Mouse (Mus musculus) forebrain, embryonic 14.5 days (tissue): ENCODE data around the gene Lrrc4b. TPM values are rescaled to one million over a fixed set of nuclear protein-coding genes. Genes with fewer than 3 reads are reported as not detected.

Experiments used
- ATAC-seq: fragments of 200-750 bp; cut with Nextera tagmentation; 2 replicates; pipeline ENCODE4 v1.8.0; 2017; ENCODE audit warnings: mild to moderate bottlenecking, moderate library complexity
- DNase-seq: peaks from one replicate; pipeline ENCODE4 v3.0.0-alpha.2; 2015; ENCODE audit warnings: low spot score
- H3K27ac ChIP-seq: fragments of 300-500 bp; sonication (generic); 2 replicates; pipeline ENCODE4 v1.5.1; 2014; ENCODE audit warnings: low read depth, mild to moderate bottlenecking, control low read depth, low read length, moderate library complexity
- H3K27me3 ChIP-seq: fragments of 300-500 bp; sonication (generic); replicated peaks from 2 replicates; pipeline ENCODE4 v1.6.1; 2014; ENCODE audit warnings: low read length, control low read depth, mixed read lengths; ENCODE audit not compliant: control insufficient read depth, insufficient read depth
- H3K36me3 ChIP-seq: fragments of 300-500 bp; sonication (generic); 2 replicates; pipeline ENCODE4 v1.6.1; 2014; ENCODE audit warnings: low read length, control low read depth; ENCODE audit not compliant: control insufficient read depth, insufficient read depth
- H3K4me1 ChIP-seq: fragments of 300-500 bp; sonication (generic); 2 replicates; pipeline ENCODE4 v1.6.1; 2014; ENCODE audit warnings: antibody characterized with exemption, low read length, control low read depth; ENCODE audit not compliant: control insufficient read depth, insufficient read depth
- H3K4me2 ChIP-seq: fragments of 300-500 bp; sonication (generic); 2 replicates; pipeline ENCODE4 v1.6.1; 2014; ENCODE audit warnings: mild to moderate bottlenecking, control low read depth, low read length
- H3K4me3 ChIP-seq: fragments of 300-500 bp; sonication (generic); 2 replicates; pipeline ENCODE4 v1.5.1; 2014; ENCODE audit warnings: low read depth, low read length, control low read depth
- H3K9ac ChIP-seq: fragments of 300-500 bp; sonication (generic); 2 replicates; pipeline ENCODE4 v1.6.1; 2014; ENCODE audit warnings: mild to moderate bottlenecking, low read length, control low read depth, moderate library complexity
- H3K9me3 ChIP-seq: fragments of 300-500 bp; sonication (generic); replicated peaks from 2 replicates; pipeline ENCODE4 v1.6.1; 2016; ENCODE audit warnings: low read length, control low read depth, mixed read lengths; ENCODE audit not compliant: control insufficient read depth
- WGBS: fragments of 180-500 bp; shearing (Covaris S2); extraction: QIAGEN DNeasy Blood & Tissue Kit; methylation state at CpG from one replicate; pipeline ENCODE4 v1.1.7; 2014; 5-methylcytosine and 5-hydroxymethylcytosine counted together
- polyA plus RNA-seq: library from polyadenylated mRNA; unstranded; fragments of >200 nt; fragmentation: Nextera tagmentation; extraction: Ambion mirVana; gene quantifications from 2 replicates; pipeline ENCODE4 v1.2.1, GENCODE M21; 2014

Gene Lrrc4b
- polyA plus RNA-seq, 1 experiment from 2014 or later = 22.1 TPM

- Histone ChIP-seq H3K27me3 (no peaks in the 10 kb centered on the region; the same call in 1 of the 2 replicates), H3K27ac (no peak overlapping the region), H3K4me2 (no peak overlapping the region), H3K9me3 (no peaks in the 10 kb centered on the region), H3K4me1 (no peaks in the 10 kb centered on the region), H3K9ac (no peak overlapping the region), H3K4me3 (no peak overlapping the region), H3K36me3 (peaks cover 29% of the 10 kb centered on the region)
- ATAC-seq (no peak), DNase-seq (no peak)
- WGBS = 69% methylated on average over 7 of the region's 7 CpGs
Measured at GRCm38 (mm10) chr7:44485572-44486195, 56.9 kb downstream of the Lrrc4b start.

GRCm38 (mm10) chr7:44486927-44487575 lies 58.2 kb downstream of the Lrrc4b start:
- Histone ChIP-seq H3K9ac (no peak overlapping the region), H3K27ac (0 out of 2 replicates have a peak overlapping the region, but pooled peaks have one; percentile 27), H3K27me3 (no peaks in the 10 kb centered on the region), H3K4me2 (no peak overlapping the region), H3K36me3 (peaks cover 43% of the 10 kb centered on the region), H3K4me3 (no peak overlapping the region), H3K9me3 (no peaks in the 10 kb centered on the region), H3K4me1 (no peaks in the 10 kb centered on the region)
- DNase-seq (no peak), ATAC-seq (no peak)
- WGBS = 60% methylated on average over 13 of the region's 13 CpGs

GRCm38 (mm10) chr7:44487936-44488335 lies 59.1 kb downstream of the Lrrc4b start:
- H3K9me3 ChIP-seq = no peaks in the 10 kb centered on the region
- H3K4me1 ChIP-seq = no peaks in the 10 kb centered on the region
- H3K27ac ChIP-seq = no peak overlapping the region
- no peak overlapping the region for H3K9ac ChIP-seq
- no peak for DNase-seq
- H3K27me3 ChIP-seq = no peaks in the 10 kb centered on the region
- WGBS = 88% methylated on average over 7 of the region's 7 CpGs
- ATAC-seq = no peak
- no peak overlapping the region for H3K4me3 ChIP-seq
- H3K4me2 ChIP-seq = no peak overlapping the region
- H3K36me3 ChIP-seq = peaks cover 51% of the 10 kb centered on the region

GRCm38 (mm10) chr7:44488545-44488944 lies 59.7 kb downstream of the Lrrc4b start:
- ATAC-seq (no peak), DNase-seq (no peak)
- Histone ChIP-seq H3K27me3 (no peaks in the 10 kb centered on the region), H3K9me3 (no peaks in the 10 kb centered on the region), H3K4me3 (no peak overlapping the region), H3K4me2 (no peak overlapping the region), H3K9ac (no peak overlapping the region), H3K27ac (no peak overlapping the region), H3K36me3 (peaks cover 56% of the 10 kb centered on the region), H3K4me1 (no peaks in the 10 kb centered on the region)
- 92% methylated on average over 8 of the region's 8 CpGs for WGBS

GRCm38 (mm10) chr7:44490281-44490680 lies 61.5 kb downstream of the Lrrc4b start:
- peaks cover 67% of the 10 kb centered on the region for H3K36me3 ChIP-seq

GRCm38 (mm10) chr7:44491391-44491790 lies 62.6 kb downstream of the Lrrc4b start:
- Histone ChIP-seq H3K4me1 (peaks cover 14% of the 10 kb centered on the region), H3K4me2 (no peak overlapping the region), H3K27ac (no peak overlapping the region), H3K36me3 (peaks cover 67% of the 10 kb centered on the region), H3K27me3 (no peaks in the 10 kb centered on the region), H3K4me3 (no peak overlapping the region), H3K9ac (no peak overlapping the region), H3K9me3 (no peaks in the 10 kb centered on the region)
- DNase-seq = no peak
- 100% methylated on average over 5 of the region's 5 CpGs for WGBS
- ATAC-seq = no peak

More at GRCm38 (mm10) chr7:44490281-44490680, 61.5 kb downstream of the Lrrc4b start:
- H3K4me2 ChIP-seq = no peak overlapping the region
- H3K4me1 ChIP-seq = peaks cover 10% of the 10 kb centered on the region
- DNase-seq (no peak), ATAC-seq (no peak)
- WGBS = 82% methylated on average over 4 of the region's 4 CpGs
- H3K9me3 ChIP-seq = no peaks in the 10 kb centered on the region
- H3K9ac ChIP-seq = no peak overlapping the region
- H3K27ac ChIP-seq = no peak overlapping the region
- no peak overlapping the region for H3K4me3 ChIP-seq
- no peaks in the 10 kb centered on the region for H3K27me3 ChIP-seq

GRCm38 (mm10) chr7:44492166-44492826 lies 63.5 kb downstream of the Lrrc4b start:
- no peak for ATAC-seq
- DNase-seq = no peak
- H3K4me2 ChIP-seq = no peak overlapping the region
- H3K27ac ChIP-seq = no peak overlapping the region
- no peak overlapping the region for H3K4me3 ChIP-seq
- no peaks in the 10 kb centered on the region for H3K9me3 ChIP-seq
- H3K4me1 ChIP-seq = peaks cover 18% of the 10 kb centered on the region
- no peak overlapping the region for H3K9ac ChIP-seq
- peaks cover 67% of the 10 kb centered on the region for H3K36me3 ChIP-seq
- 91% methylated on average over 21 of the region's 21 CpGs for WGBS
- no peaks in the 10 kb centered on the region for H3K27me3 ChIP-seq

- Histone ChIP-seq H3K4me3 (no peak overlapping the region), H3K9ac (peak overlapping the region; percentile 35; the same call in 1 of the 2 replicates), H3K9me3 (no peaks in the 10 kb centered on the region), H3K4me2 (peak overlapping the region; percentile 7; the same call in 1 of the 2 replicates), H3K27ac (no peak overlapping the region), H3K4me1 (peaks cover 21% of the 10 kb centered on the region), H3K36me3 (peaks cover 48% of the 10 kb centered on the region), H3K27me3 (no peaks in the 10 kb centered on the region)
- no peak for DNase-seq
- WGBS = 90% methylated on average over 12 of the region's 12 CpGs
- no peak for ATAC-seq
Measured at GRCm38 (mm10) chr7:44494681-44495080, 65.9 kb downstream of the Lrrc4b start.

- Histone ChIP-seq H3K4me1 (peaks cover 21% of the 10 kb centered on the region), H3K9me3 (no peaks in the 10 kb centered on the region), H3K27ac (no peak overlapping the region), H3K4me3 (peak overlapping the region; percentile 73), H3K27me3 (no peaks in the 10 kb centered on the region), H3K36me3 (peaks cover 44% of the 10 kb centered on the region), H3K9ac (peak overlapping the region; percentile 95), H3K4me2 (peak overlapping the region; percentile 80)
- no peak for ATAC-seq
- WGBS = 79% methylated on average over 7 of the region's 7 CpGs
- no peak for DNase-seq
Measured at GRCm38 (mm10) chr7:44495086-44495485, 66.3 kb downstream of the Lrrc4b start.
